Mouse (Mus musculus): ENCODE data around the gene Tbc1d4. TPM values are rescaled to one million over a fixed set of nuclear protein-coding genes. Genes with fewer than 3 reads are reported as not detected.
"Not testable (repeated sequence)": the region's sequence is repeated elsewhere in the genome, so short reads cannot be mapped to it uniquely, and the experiment has no call there.

The Tbc1d4 gene
- total RNA-seq, 4 experiments from 2014 or later, result 11.3 to 13.9 (median 11.7) TPM

GRCm38 (mm10) chr14:101595301-101596080 lies 13.5 kb downstream of the Tbc1d4 start:
- DNase-seq (ENCODE audit: low spot score in 2 of 2), result no peak

GRCm38 (mm10) chr14:101594001-101594400 lies 15.0 kb downstream of the Tbc1d4 start:
- DNase-seq (ENCODE audit: low spot score in 2 of 2), result no peak

GRCm38 (mm10) chr14:101593340-101593739 lies 15.7 kb downstream of the Tbc1d4 start:
- DNase-seq (ENCODE audit: low spot score in 2 of 2), result no peak

- no peak for DNase-seq (ENCODE audit: low spot score in 2 of 2)
These were observed 17.9 kb downstream of the Tbc1d4 start for GRCm38 (mm10) chr14:101591101-101591500.

DNA sequence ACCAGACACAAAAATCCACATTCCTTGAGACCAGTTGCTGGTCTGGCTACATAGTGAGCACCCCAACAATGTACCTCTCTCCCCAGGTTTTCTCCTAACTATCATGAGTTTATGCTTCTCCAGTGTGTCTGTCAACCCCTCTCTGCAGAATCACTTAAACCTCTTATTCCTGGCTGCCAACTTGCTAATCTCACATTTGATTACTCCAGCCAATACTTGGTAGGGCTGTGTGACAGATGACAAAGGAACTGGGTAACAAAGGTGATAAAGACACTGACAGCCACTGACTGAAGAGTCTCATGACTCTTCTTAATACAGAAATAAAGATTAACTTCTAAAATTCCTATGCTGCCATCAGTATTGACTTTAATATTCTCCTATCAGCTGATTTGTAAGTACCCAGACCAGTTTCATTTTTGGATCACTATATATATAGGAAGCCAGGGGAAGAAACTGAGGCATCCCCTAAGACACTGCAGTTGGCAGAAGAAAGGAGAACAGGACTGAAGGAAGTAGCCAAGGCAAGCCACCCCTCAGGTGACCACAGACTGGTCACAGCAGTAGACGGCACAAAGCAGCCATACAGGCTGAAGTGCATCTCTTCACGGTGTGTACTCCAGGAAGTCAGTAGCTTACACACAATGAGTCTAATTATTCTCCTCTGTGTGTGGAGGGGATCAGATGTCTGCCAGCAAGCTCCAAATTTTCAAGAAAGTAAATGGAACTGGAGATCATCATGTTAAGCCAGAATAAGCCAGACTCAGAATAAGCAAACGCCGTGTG lies 20.6 kb downstream of the Tbc1d4 start:
- DNase-seq (ENCODE audit: low spot score in 2 of 2), result not testable (repeated sequence)

DNA sequence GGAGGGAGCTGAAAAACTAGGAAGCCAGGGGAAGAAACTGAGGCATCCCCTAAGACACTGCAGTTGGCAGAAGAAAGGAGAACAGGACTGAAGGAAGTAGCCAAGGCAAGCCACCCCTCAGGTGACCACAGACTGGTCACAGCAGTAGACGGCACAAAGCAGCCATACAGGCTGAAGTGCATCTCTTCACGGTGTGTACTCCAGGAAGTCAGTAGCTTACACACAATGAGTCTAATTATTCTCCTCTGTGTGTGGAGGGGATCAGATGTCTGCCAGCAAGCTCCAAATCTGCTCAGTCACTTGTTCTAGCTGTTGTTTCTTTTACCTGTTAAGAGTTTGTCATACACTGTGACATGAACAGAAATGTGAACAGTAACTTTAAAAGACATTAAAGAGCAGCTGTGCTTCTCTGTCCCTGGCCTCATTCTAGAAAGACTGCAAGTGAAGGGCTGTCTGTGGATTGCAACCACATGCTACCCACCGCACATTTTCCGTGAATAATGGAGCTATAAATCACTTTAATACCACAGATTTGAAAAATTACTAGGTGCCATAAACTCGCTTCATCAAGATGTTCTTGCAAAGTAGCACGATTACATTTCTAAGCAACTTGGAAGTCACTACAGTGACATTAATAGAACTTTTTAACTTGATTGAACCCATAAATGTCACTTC lies 21.5 kb downstream of the Tbc1d4 start:
- DNase-seq (ENCODE audit: low spot score in 2 of 2), result not testable (repeated sequence)

- no peak for DNase-seq (ENCODE audit: low spot score in 2 of 2)
These were observed 22.9 kb downstream of the Tbc1d4 start for GRCm38 (mm10) chr14:101586096-101586495.

- DNase-seq (ENCODE audit: low spot score in 2 of 2), result no peak
These were observed 33.3 kb downstream of the Tbc1d4 start for GRCm38 (mm10) chr14:101575651-101576050.

DNA sequence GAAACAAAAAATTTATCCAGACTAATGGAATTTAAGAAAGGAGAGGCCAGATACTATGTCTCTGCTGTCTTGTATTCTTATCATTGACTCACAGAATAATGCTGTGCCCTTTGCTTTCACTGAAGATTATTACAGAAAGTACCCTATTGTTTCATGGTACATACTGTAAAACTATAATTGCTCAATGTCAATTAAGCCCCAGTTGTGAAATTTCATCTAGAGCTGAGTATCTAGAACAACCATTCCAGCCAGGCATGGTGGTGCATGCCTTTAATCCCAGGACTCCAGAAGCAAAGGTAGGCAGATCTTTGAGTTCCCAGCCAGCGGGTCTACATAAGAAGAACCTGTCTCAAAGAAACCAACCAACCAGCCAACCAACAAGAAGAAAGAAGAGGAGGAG lies 34.5 kb downstream of the Tbc1d4 start:
- no peak for DNase-seq (ENCODE audit: low spot score in 2 of 2)

GRCm38 (mm10) chr14:101573107-101573614 lies 35.8 kb downstream of the Tbc1d4 start:
- no peak for DNase-seq (ENCODE audit: low spot score in 2 of 2)

- DNase-seq (ENCODE audit: low spot score in 2 of 2), result no peak
These were observed 40.2 kb downstream of the Tbc1d4 start for GRCm38 (mm10) chr14:101568828-101569227.

GRCm38 (mm10) chr14:101566717-101567116 lies 42.3 kb downstream of the Tbc1d4 start:
- no peak for DNase-seq (ENCODE audit: low spot score in 2 of 2)

DNA sequence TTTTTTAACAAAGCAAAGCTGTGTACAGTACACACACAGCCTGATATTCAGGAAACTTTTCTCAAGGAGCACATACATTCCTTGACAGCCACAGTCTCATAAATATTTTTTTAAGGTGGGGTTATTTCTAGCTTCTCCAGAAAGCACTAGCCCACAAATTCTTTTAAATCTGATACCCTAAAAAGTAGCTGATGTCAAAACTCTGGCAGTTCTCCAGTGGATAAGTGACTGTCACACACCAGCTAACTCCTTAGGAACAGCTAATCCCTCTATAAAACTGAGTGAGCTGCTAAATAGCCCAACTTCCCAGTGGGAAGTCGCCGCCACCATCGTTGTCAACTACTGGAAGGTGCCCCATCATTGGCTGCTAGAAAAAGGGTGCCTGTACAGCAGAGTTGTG lies 43.3 kb downstream of the Tbc1d4 start:
- DNase-seq (ENCODE audit: low spot score in 2 of 2), result no peak

- DNase-seq (ENCODE audit: low spot score in 2 of 2), result no peak
These were observed 47.7 kb downstream of the Tbc1d4 start for GRCm38 (mm10) chr14:101561251-101561701.

DNA sequence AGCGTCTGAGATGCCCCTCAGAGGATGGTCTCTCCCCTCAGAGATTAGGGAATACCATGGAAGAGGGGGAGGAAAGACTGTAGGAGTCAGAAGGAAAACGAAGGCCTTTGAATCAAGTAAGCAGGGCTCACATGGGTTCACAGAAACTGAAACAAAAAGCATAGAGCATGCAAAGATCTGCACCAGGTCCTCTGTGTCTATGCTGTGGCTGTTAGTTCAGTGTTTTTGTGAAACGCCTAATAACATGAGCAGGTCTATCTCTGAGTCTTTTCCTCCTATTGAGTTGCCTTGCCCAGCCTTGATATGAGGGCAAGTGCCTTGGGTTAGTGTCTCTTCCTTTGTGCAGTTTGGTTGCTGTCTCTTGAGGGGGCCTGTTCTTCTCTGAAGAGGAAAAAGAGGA lies 49.5 kb downstream of the Tbc1d4 start:
- no peak for DNase-seq (ENCODE audit: low spot score in 2 of 2)

GRCm38 (mm10) chr14:101548885-101549573 lies 60.0 kb downstream of the Tbc1d4 start:
- DNase-seq (ENCODE audit: low spot score in 2 of 2), result no peak

GRCm38 (mm10) chr14:101541863-101542262 lies 67.1 kb downstream of the Tbc1d4 start:
- DNase-seq (ENCODE audit: low spot score in 2 of 2), result no peak

DNA sequence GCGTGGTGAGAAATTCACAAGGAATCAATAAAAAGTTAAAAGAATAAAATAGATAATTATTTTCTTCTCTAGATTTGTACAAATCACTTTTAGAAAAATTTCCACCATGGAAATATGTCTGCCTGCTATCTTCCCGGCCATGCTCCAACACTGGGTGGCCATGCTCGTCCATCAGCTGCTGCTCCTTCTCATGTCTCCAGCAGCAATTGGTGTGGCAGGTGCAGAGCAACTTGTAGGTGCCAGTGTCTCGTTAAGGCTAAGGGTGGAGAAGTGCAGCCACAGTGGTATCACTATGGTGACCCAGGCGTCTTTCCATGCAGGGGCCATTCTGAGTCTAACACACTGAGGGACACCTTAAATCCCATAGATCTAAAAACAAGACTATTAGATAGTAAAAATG lies 67.8 kb downstream of the Tbc1d4 start:
- no peak for DNase-seq (ENCODE audit: low spot score in 2 of 2)

DNA sequence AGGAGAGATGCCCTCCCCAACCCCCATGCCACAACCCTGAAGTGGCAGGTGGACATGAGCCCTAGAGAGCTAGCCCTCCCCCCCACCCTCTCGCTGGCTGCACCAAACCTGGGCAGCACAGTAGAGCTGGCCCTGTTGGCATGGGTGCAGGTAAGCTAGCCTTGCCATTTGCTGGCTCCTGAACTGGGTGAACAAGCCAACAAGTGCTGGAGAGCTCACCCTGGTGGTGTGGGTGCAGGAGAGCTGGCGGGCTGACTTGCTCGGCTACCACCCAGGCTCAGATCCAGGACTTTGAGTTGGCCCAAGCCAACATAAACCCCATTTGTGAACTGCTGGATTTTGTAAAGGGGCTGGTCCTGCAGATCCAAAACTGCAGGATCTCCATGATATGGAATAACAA lies 68.5 kb downstream of the Tbc1d4 start:
- no peak for DNase-seq (ENCODE audit: low spot score in 2 of 2)

GRCm38 (mm10) chr14:101537906-101538305 lies 71.1 kb downstream of the Tbc1d4 start:
- no peak for DNase-seq (ENCODE audit: low spot score in 2 of 2)

GRCm38 (mm10) chr14:101537413-101537812 lies 71.6 kb downstream of the Tbc1d4 start:
- DNase-seq (ENCODE audit: low spot score in 2 of 2), result no peak
